Mouse (Mus musculus): Measurements from ENCODE around the gene Rhd.
"Not testable (repeated sequence)": the region's sequence is repeated elsewhere in the genome, so short reads cannot be mapped to it uniquely, and the experiment has no call there.

Gene Rhd

GRCm38 (mm10) chr4:134863937-134864729 is at the start of gene Rhd:
Gene Rhd, plus strand, starts transcription at chr4:134864536.
- no peak for DNase-seq (ENCODE audit: extremely low spot score, low read depth, low spot score)

GRCm38 (mm10) chr4:134817706-134818105 is 46.6 kb upstream of the Rhd start:
- no peak for DNase-seq (ENCODE audit: extremely low spot score, low read depth, low spot score)

- no peak for DNase-seq (ENCODE audit: extremely low spot score, low read depth, low spot score)
Observed at GRCm38 (mm10) chr4:134821061-134821460, 43.3 kb upstream of the Rhd start.

- no peak for DNase-seq (ENCODE audit: extremely low spot score, low read depth, low spot score)
Observed at GRCm38 (mm10) chr4:134823560-134823959, 40.8 kb upstream of the Rhd start.

GRCm38 (mm10) chr4:134825864-134826263 is 38.5 kb upstream of the Rhd start:
- DNase-seq (ENCODE audit: extremely low spot score, low read depth, low spot score) = not testable (repeated sequence)

GRCm38 (mm10) chr4:134826348-134826747 is 38.0 kb upstream of the Rhd start:
- DNase-seq (ENCODE audit: extremely low spot score, low read depth, low spot score) = no peak

- DNase-seq (ENCODE audit: extremely low spot score, low read depth, low spot score) = no peak
Observed at GRCm38 (mm10) chr4:134827806-134828205, 36.5 kb upstream of the Rhd start.

- no peak for DNase-seq (ENCODE audit: extremely low spot score, low read depth, low spot score)
Observed at GRCm38 (mm10) chr4:134831934-134832333, 32.4 kb upstream of the Rhd start.

- no peak for DNase-seq (ENCODE audit: extremely low spot score, low read depth, low spot score)
Observed at GRCm38 (mm10) chr4:134835486-134835885, 28.9 kb upstream of the Rhd start.

GRCm38 (mm10) chr4:134838221-134838620 is 26.1 kb upstream of the Rhd start:
- DNase-seq (ENCODE audit: extremely low spot score, low read depth, low spot score) = no peak

- DNase-seq (ENCODE audit: extremely low spot score, low read depth, low spot score) = not testable (repeated sequence)
Observed at GRCm38 (mm10) chr4:134838706-134839105, 25.6 kb upstream of the Rhd start.

- DNase-seq (ENCODE audit: extremely low spot score, low read depth, low spot score) = no peak
Observed at GRCm38 (mm10) chr4:134840231-134840630, 24.1 kb upstream of the Rhd start.

- no peak for DNase-seq (ENCODE audit: extremely low spot score, low read depth, low spot score)
Observed at GRCm38 (mm10) chr4:134843566-134843965, 20.8 kb upstream of the Rhd start.

GRCm38 (mm10) chr4:134847587-134847986 is 16.7 kb upstream of the Rhd start:
- DNase-seq (ENCODE audit: extremely low spot score, low read depth, low spot score) = no peak

GRCm38 (mm10) chr4:134850551-134850950 is 13.8 kb upstream of the Rhd start:
- no peak for DNase-seq (ENCODE audit: extremely low spot score, low read depth, low spot score)

GRCm38 (mm10) chr4:134851236-134851635 is 13.1 kb upstream of the Rhd start:
- DNase-seq (ENCODE audit: extremely low spot score, low read depth, low spot score) = no peak

GRCm38 (mm10) chr4:134851876-134852275 is 12.5 kb upstream of the Rhd start:
- DNase-seq (ENCODE audit: extremely low spot score, low read depth, low spot score) = no peak

GRCm38 (mm10) chr4:134852438-134853255 is 11.7 kb upstream of the Rhd start:
- DNase-seq (ENCODE audit: extremely low spot score, low read depth, low spot score) = no peak

GRCm38 (mm10) chr4:134853259-134853636 is 11.1 kb upstream of the Rhd start, which contains the start of gene Maco1:
Gene Maco1, minus strand, starts transcription at chr4:134853345.
- peak; percentile 99 for DNase-seq (ENCODE audit: extremely low spot score, low read depth, low spot score)

- peak; percentile 49 for DNase-seq (ENCODE audit: extremely low spot score, low read depth, low spot score)
Observed at GRCm38 (mm10) chr4:134853637-134854485, 10.5 kb upstream of the Rhd start.

GRCm38 (mm10) chr4:134855371-134855770 is 9.0 kb upstream of the Rhd start:
- DNase-seq (ENCODE audit: extremely low spot score, low read depth, low spot score) = no peak
